Mouse (Mus musculus): ENCODE measurements around the gene Vps16. TPM values are rescaled to one million over a fixed set of nuclear protein-coding genes. Genes with fewer than 3 reads are reported as not detected.

Gene Vps16
- polyA plus RNA-seq, 1 experiment from 2014 or later, result 103 TPM

- ATAC-seq (replicated peaks; ENCODE audit: low FRiP score), result no peak
- Histone ChIP-seq H3K27ac (no peak overlapping the region), H3K27me3 (peaks cover 4% of the 10 kb centered on the region), H3K36me3 (peaks cover 7% of the 10 kb centered on the region), H3K4me1 (peaks cover 26% of the 10 kb centered on the region), H3K9me3 (replicated peaks) (no peaks in the 10 kb centered on the region), H3K4me2 (no peak overlapping the region), H3K9ac (no peak overlapping the region), H3K4me3 (replicated peaks) (no peak overlapping the region)
- WGBS, result 78% methylated on average over 1 of the region's 1 CpGs
Observed at GRCm38 (mm10) chr2:130400046-130400445, 24.1 kb upstream of the Vps16 start.

- WGBS, result 81% methylated on average over 4 of the region's 4 CpGs
Observed at GRCm38 (mm10) chr2:130401891-130402290, 22.2 kb upstream of the Vps16 start.

GRCm38 (mm10) chr2:130404939-130405338, 19.2 kb upstream of the Vps16 start, which contains the start of the genes Gm28372 and 1700020A23Rik:
Gene Gm28372, plus strand, starts transcription at chr2:130405239.
Gene 1700020A23Rik, plus strand, starts transcription at chr2:130405259.
- ATAC-seq (replicated peaks; ENCODE audit: low FRiP score), result no peak
- Histone ChIP-seq H3K27ac (no peak within 1 kb of the TSS), H3K4me2 (no peak within 1 kb of the TSS), H3K9me3 (replicated peaks) (no peaks in the 10 kb centered on the region), H3K4me3 (replicated peaks) (no peak within 1 kb of the TSS), H3K9ac (no peak within 1 kb of the TSS), H3K36me3 (no peaks in the 10 kb centered on the region), H3K4me1 (peaks cover 20% of the 10 kb centered on the region), H3K27me3 (no peaks in the 10 kb centered on the region)
- 91% methylated on average over 1 of the region's 1 CpGs for WGBS

More at GRCm38 (mm10) chr2:130401891-130402290, 22.2 kb upstream of the Vps16 start:
- no peak overlapping the region for H3K27ac ChIP-seq
- H3K4me3 ChIP-seq (replicated peaks), result no peak overlapping the region
- H3K27me3 ChIP-seq, result peaks cover 4% of the 10 kb centered on the region
- H3K36me3 ChIP-seq, result no peaks in the 10 kb centered on the region
- H3K9ac ChIP-seq, result no peak overlapping the region
- no peaks in the 10 kb centered on the region for H3K9me3 ChIP-seq (replicated peaks)
- no peak for ATAC-seq (replicated peaks; ENCODE audit: low FRiP score)
- H3K4me1 ChIP-seq, result peaks cover 23% of the 10 kb centered on the region
- H3K4me2 ChIP-seq, result no peak overlapping the region

- H3K9me3 ChIP-seq (replicated peaks), result no peaks in the 10 kb centered on the region
- no peak for ATAC-seq (replicated peaks; ENCODE audit: low FRiP score)
- no peaks in the 10 kb centered on the region for H3K36me3 ChIP-seq
- H3K27me3 ChIP-seq, result no peaks in the 10 kb centered on the region
- no peak within 1 kb of the TSS for H3K9ac ChIP-seq
- peaks cover 17% of the 10 kb centered on the region for H3K4me1 ChIP-seq
- no peak within 1 kb of the TSS for H3K27ac ChIP-seq
- 78% methylated on average over 2 of the region's 2 CpGs for WGBS
- H3K4me2 ChIP-seq, result no peak within 1 kb of the TSS
- no peak within 1 kb of the TSS for H3K4me3 ChIP-seq (replicated peaks)
Observed at GRCm38 (mm10) chr2:130406178-130406577, 18.0 kb upstream of the Vps16 start, which contains the start of gene Tmem239. Gene Tmem239, plus strand, starts transcription at chr2:130406478.

- Histone ChIP-seq H3K27ac (peak overlapping the region; percentile 1; the same call in 1 of the 2 replicates), H3K4me3 (replicated peaks) (no peak overlapping the region), H3K4me2 (no peak overlapping the region), H3K36me3 (no peaks in the 10 kb centered on the region), H3K27me3 (no peaks in the 10 kb centered on the region), H3K4me1 (peaks cover 22% of the 10 kb centered on the region), H3K9ac (no peak overlapping the region), H3K9me3 (replicated peaks) (no peaks in the 10 kb centered on the region)
- peak; percentile 61; the same call in 1 of the 2 replicates for ATAC-seq (replicated peaks; ENCODE audit: low FRiP score)
- WGBS, result 5% methylated on average over 6 of the region's 6 CpGs
Observed at GRCm38 (mm10) chr2:130408194-130408593, 15.9 kb upstream of the Vps16 start.

- Histone ChIP-seq H3K9me3 (replicated peaks) (no peaks in the 10 kb centered on the region), H3K9ac (no peak overlapping the region), H3K36me3 (no peaks in the 10 kb centered on the region), H3K27me3 (no peaks in the 10 kb centered on the region), H3K4me3 (replicated peaks) (no peak overlapping the region), H3K27ac (no peak overlapping the region), H3K4me1 (peaks cover 15% of the 10 kb centered on the region), H3K4me2 (0 out of 2 replicates have a peak overlapping the region, but pooled peaks have one; percentile 13)
- 38% methylated on average over 16 of the region's 16 CpGs for WGBS
- peak; percentile 76 for ATAC-seq (replicated peaks; ENCODE audit: low FRiP score)
Observed at GRCm38 (mm10) chr2:130411558-130412495, 12.3 kb upstream of the Vps16 start.

GRCm38 (mm10) chr2:130412775-130413174, 11.4 kb upstream of the Vps16 start:
- Histone ChIP-seq H3K36me3 (no peaks in the 10 kb centered on the region), H3K9me3 (replicated peaks) (no peaks in the 10 kb centered on the region), H3K4me2 (no peak overlapping the region), H3K9ac (no peak overlapping the region), H3K27me3 (no peaks in the 10 kb centered on the region), H3K4me1 (peaks cover 14% of the 10 kb centered on the region), H3K27ac (no peak overlapping the region), H3K4me3 (replicated peaks) (no peak overlapping the region)
- no peak for ATAC-seq (replicated peaks; ENCODE audit: low FRiP score)
- 80% methylated on average over 3 of the region's 3 CpGs for WGBS

- WGBS, result 74% methylated on average over 6 of the region's 6 CpGs
- Histone ChIP-seq H3K27ac (no peak overlapping the region), H3K27me3 (no peaks in the 10 kb centered on the region), H3K4me3 (replicated peaks) (no peak overlapping the region), H3K4me1 (peaks cover 5% of the 10 kb centered on the region), H3K9me3 (replicated peaks) (no peaks in the 10 kb centered on the region), H3K36me3 (peaks cover 12% of the 10 kb centered on the region), H3K4me2 (no peak overlapping the region), H3K9ac (no peak overlapping the region)
- no peak for ATAC-seq (replicated peaks; ENCODE audit: low FRiP score)
Observed at GRCm38 (mm10) chr2:130414094-130414856, 9.9 kb upstream of the Vps16 start.

- Histone ChIP-seq H3K4me2 (no peak overlapping the region), H3K4me1 (peaks cover 22% of the 10 kb centered on the region), H3K36me3 (peaks cover 40% of the 10 kb centered on the region), H3K9ac (no peak overlapping the region), H3K27ac (no peak overlapping the region), H3K9me3 (replicated peaks) (no peaks in the 10 kb centered on the region), H3K4me3 (replicated peaks) (no peak overlapping the region), H3K27me3 (no peaks in the 10 kb centered on the region)
- ATAC-seq (replicated peaks; ENCODE audit: low FRiP score), result no peak
- 94% methylated on average over 26 of the region's 26 CpGs for WGBS
Observed at GRCm38 (mm10) chr2:130421781-130422620, 2.1 kb upstream of the Vps16 start.

- peak; percentile 73 for ATAC-seq (replicated peaks; ENCODE audit: low FRiP score)
- Histone ChIP-seq H3K27ac (peak overlapping the region; percentile 91), H3K27me3 (no peaks in the 10 kb centered on the region), H3K4me2 (peak overlapping the region; percentile 97), H3K9ac (peak overlapping the region; percentile 86), H3K9me3 (replicated peaks) (no peaks in the 10 kb centered on the region), H3K36me3 (peaks cover 41% of the 10 kb centered on the region), H3K4me3 (replicated peaks) (peak overlapping the region; percentile 83), H3K4me1 (peaks cover 22% of the 10 kb centered on the region)
- WGBS, result 12% methylated on average over 49 of the region's 49 CpGs
Observed at GRCm38 (mm10) chr2:130423397-130424125, 578 bp upstream of the Vps16 start.

GRCm38 (mm10) chr2:130425112-130425511, 973 bp downstream of the Vps16 start:
- Histone ChIP-seq H3K36me3 (peaks cover 26% of the 10 kb centered on the region), H3K27me3 (no peaks in the 10 kb centered on the region), H3K9me3 (replicated peaks) (no peaks in the 10 kb centered on the region), H3K4me1 (peaks cover 22% of the 10 kb centered on the region), H3K27ac (peak overlapping the region; percentile 91; the same call in 1 of the 2 replicates), H3K4me2 (peak overlapping the region; percentile 97), H3K9ac (peak overlapping the region; percentile 86), H3K4me3 (replicated peaks) (peak overlapping the region; percentile 83)
- no peak for ATAC-seq (replicated peaks; ENCODE audit: low FRiP score)
- WGBS, result 34% methylated on average over 5 of the region's 5 CpGs

Data from kidney, embryonic 15.5 days (tissue).